Mouse (Mus musculus): ENCODE measurements around the gene Emp3. TPM values are rescaled to one million over a fixed set of nuclear protein-coding genes. Genes with fewer than 3 reads are reported as not detected.

Gene Emp3
- polyA plus RNA-seq, 1 experiment from 2014 or later: 62.4 TPM

- WGBS (ENCODE audit: insufficient replicate concordance): 61% methylated on average over 14 of the region's 14 CpGs
- Histone ChIP-seq H3K4me3 (ENCODE audit: low read depth, low read length) (no peak overlapping the region), H3K36me3 (ENCODE audit: control insufficient read depth, insufficient read depth, low read length) (no peaks in the 10 kb centered on the region), H3K9me3 (replicated peaks; ENCODE audit: control insufficient read depth, low read length) (no peaks in the 10 kb centered on the region), H3K27ac (ENCODE audit: low read depth, low read length) (no peak overlapping the region), H3K4me1 (ENCODE audit: control insufficient read depth, insufficient read depth, low read length) (peaks cover 29% of the 10 kb centered on the region), H3K27me3 (ENCODE audit: control insufficient read depth, insufficient read depth, low read length) (peaks cover 8% of the 10 kb centered on the region), H3K4me2 (no peak overlapping the region; the same call in 1 of the 2 replicates), H3K9ac (ENCODE audit: low read depth, low read length) (no peak overlapping the region; the same call in 1 of the 2 replicates)
- ATAC-seq (replicated peaks; ENCODE audit: insufficient number of reproducible peaks, low FRiP score, low TSS enrichment): no peak
Observed at GRCm38 (mm10) chr7:45919083-45919671, 2.0 kb downstream of the Emp3 start.

GRCm38 (mm10) chr7:45917926-45918325 lies 3.3 kb downstream of the Emp3 start:
- no peak overlapping the region for H3K4me2 ChIP-seq

GRCm38 (mm10) chr7:45917004-45917704 lies 4.0 kb downstream of the Emp3 start:
- Histone ChIP-seq H3K4me3 (ENCODE audit: low read depth, low read length) (no peak overlapping the region), H3K4me1 (ENCODE audit: control insufficient read depth, insufficient read depth, low read length) (peaks cover 21% of the 10 kb centered on the region), H3K9ac (ENCODE audit: low read depth, low read length) (no peak overlapping the region), H3K27ac (ENCODE audit: low read depth, low read length) (peak overlapping the region; percentile 62), H3K27me3 (ENCODE audit: control insufficient read depth, insufficient read depth, low read length) (peaks cover 8% of the 10 kb centered on the region), H3K36me3 (ENCODE audit: control insufficient read depth, insufficient read depth, low read length) (no peaks in the 10 kb centered on the region), H3K9me3 (replicated peaks; ENCODE audit: control insufficient read depth, low read length) (no peaks in the 10 kb centered on the region), H3K4me2 (peak overlapping the region; percentile 59)
- ATAC-seq (replicated peaks; ENCODE audit: insufficient number of reproducible peaks, low FRiP score, low TSS enrichment): no peak; the same call in 1 of the 2 replicates
- 31% methylated on average over 13 of the region's 13 CpGs for WGBS (ENCODE audit: insufficient replicate concordance)

More at GRCm38 (mm10) chr7:45917926-45918325, 3.3 kb downstream of the Emp3 start:
- peaks cover 8% of the 10 kb centered on the region for H3K27me3 ChIP-seq (ENCODE audit: control insufficient read depth, insufficient read depth, low read length)
- H3K4me3 ChIP-seq (ENCODE audit: low read depth, low read length): no peak overlapping the region
- 80% methylated on average over 15 of the region's 15 CpGs for WGBS (ENCODE audit: insufficient replicate concordance)
- no peaks in the 10 kb centered on the region for H3K36me3 ChIP-seq (ENCODE audit: control insufficient read depth, insufficient read depth, low read length)
- ATAC-seq (replicated peaks; ENCODE audit: insufficient number of reproducible peaks, low FRiP score, low TSS enrichment): no peak
- no peak overlapping the region for H3K9ac ChIP-seq (ENCODE audit: low read depth, low read length)
- H3K27ac ChIP-seq (ENCODE audit: low read depth, low read length): no peak overlapping the region
- peaks cover 29% of the 10 kb centered on the region for H3K4me1 ChIP-seq (ENCODE audit: control insufficient read depth, insufficient read depth, low read length)
- no peaks in the 10 kb centered on the region for H3K9me3 ChIP-seq (replicated peaks; ENCODE audit: control insufficient read depth, low read length)

- peaks cover 21% of the 10 kb centered on the region for H3K4me1 ChIP-seq (ENCODE audit: control insufficient read depth, insufficient read depth, low read length)
- ATAC-seq (replicated peaks; ENCODE audit: insufficient number of reproducible peaks, low FRiP score, low TSS enrichment): peak; percentile 33
- no peaks in the 10 kb centered on the region for H3K36me3 ChIP-seq (ENCODE audit: control insufficient read depth, insufficient read depth, low read length)
- H3K27ac ChIP-seq (ENCODE audit: low read depth, low read length): 0 out of 2 replicates have a peak overlapping the region, but pooled peaks have one; percentile 6
- H3K27me3 ChIP-seq (ENCODE audit: control insufficient read depth, insufficient read depth, low read length): peaks cover 8% of the 10 kb centered on the region
- 36% methylated on average over 26 of the region's 26 CpGs for WGBS (ENCODE audit: insufficient replicate concordance)
- no peaks in the 10 kb centered on the region for H3K9me3 ChIP-seq (replicated peaks; ENCODE audit: control insufficient read depth, low read length)
- H3K4me3 ChIP-seq (ENCODE audit: low read depth, low read length): peak overlapping the region; percentile 4; the same call in 1 of the 2 replicates
- peak overlapping the region; percentile 59 for H3K4me2 ChIP-seq
- peak overlapping the region; percentile 48; the same call in 1 of the 2 replicates for H3K9ac ChIP-seq (ENCODE audit: low read depth, low read length)
Observed at GRCm38 (mm10) chr7:45916056-45917003, 4.9 kb downstream of the Emp3 start.

GRCm38 (mm10) chr7:45915011-45915410 lies 6.2 kb downstream of the Emp3 start:
- no peaks in the 10 kb centered on the region for H3K9me3 ChIP-seq (replicated peaks; ENCODE audit: control insufficient read depth, low read length)
- H3K9ac ChIP-seq (ENCODE audit: low read depth, low read length): no peak overlapping the region
- peaks cover 3% of the 10 kb centered on the region for H3K27me3 ChIP-seq (ENCODE audit: control insufficient read depth, insufficient read depth, low read length)
- WGBS (ENCODE audit: insufficient replicate concordance): 79% methylated on average over 5 of the region's 5 CpGs
- no peak overlapping the region for H3K4me2 ChIP-seq
- no peak for ATAC-seq (replicated peaks; ENCODE audit: insufficient number of reproducible peaks, low FRiP score, low TSS enrichment)
- peaks cover 3% of the 10 kb centered on the region for H3K36me3 ChIP-seq (ENCODE audit: control insufficient read depth, insufficient read depth, low read length)
- H3K4me1 ChIP-seq (ENCODE audit: control insufficient read depth, insufficient read depth, low read length): peaks cover 19% of the 10 kb centered on the region
- no peak overlapping the region for H3K27ac ChIP-seq (ENCODE audit: low read depth, low read length)
- H3K4me3 ChIP-seq (ENCODE audit: low read depth, low read length): no peak overlapping the region

- WGBS (ENCODE audit: insufficient replicate concordance): 84% methylated on average over 6 of the region's 6 CpGs
- H3K27ac ChIP-seq (ENCODE audit: low read depth, low read length): no peak overlapping the region
- H3K9ac ChIP-seq (ENCODE audit: low read depth, low read length): no peak overlapping the region
- H3K4me2 ChIP-seq: no peak overlapping the region
- no peak overlapping the region for H3K4me3 ChIP-seq (ENCODE audit: low read depth, low read length)
- peaks cover 19% of the 10 kb centered on the region for H3K4me1 ChIP-seq (ENCODE audit: control insufficient read depth, insufficient read depth, low read length)
- ATAC-seq (replicated peaks; ENCODE audit: insufficient number of reproducible peaks, low FRiP score, low TSS enrichment): no peak
- H3K9me3 ChIP-seq (replicated peaks; ENCODE audit: control insufficient read depth, low read length): no peaks in the 10 kb centered on the region
- no peaks in the 10 kb centered on the region for H3K27me3 ChIP-seq (ENCODE audit: control insufficient read depth, insufficient read depth, low read length)
- H3K36me3 ChIP-seq (ENCODE audit: control insufficient read depth, insufficient read depth, low read length): peaks cover 11% of the 10 kb centered on the region
Observed at GRCm38 (mm10) chr7:45914067-45914466, 7.1 kb downstream of the Emp3 start.

GRCm38 (mm10) chr7:45909145-45909544 lies 12.1 kb downstream of the Emp3 start:
- Histone ChIP-seq H3K27me3 (ENCODE audit: control insufficient read depth, insufficient read depth, low read length) (no peaks in the 10 kb centered on the region), H3K4me2 (no peak overlapping the region), H3K9ac (ENCODE audit: low read depth, low read length) (no peak overlapping the region), H3K27ac (ENCODE audit: low read depth, low read length) (no peak overlapping the region), H3K36me3 (ENCODE audit: control insufficient read depth, insufficient read depth, low read length) (peaks cover 16% of the 10 kb centered on the region), H3K4me3 (ENCODE audit: low read depth, low read length) (no peak overlapping the region), H3K9me3 (replicated peaks; ENCODE audit: control insufficient read depth, low read length) (no peaks in the 10 kb centered on the region), H3K4me1 (ENCODE audit: control insufficient read depth, insufficient read depth, low read length) (no peaks in the 10 kb centered on the region)
- 91% methylated on average over 16 of the region's 16 CpGs for WGBS (ENCODE audit: insufficient replicate concordance)
- ATAC-seq (replicated peaks; ENCODE audit: insufficient number of reproducible peaks, low FRiP score, low TSS enrichment): no peak

GRCm38 (mm10) chr7:45908384-45908783 lies 12.8 kb downstream of the Emp3 start:
- Histone ChIP-seq H3K4me2 (no peak overlapping the region), H3K9me3 (replicated peaks; ENCODE audit: control insufficient read depth, low read length) (no peaks in the 10 kb centered on the region), H3K4me1 (ENCODE audit: control insufficient read depth, insufficient read depth, low read length) (no peaks in the 10 kb centered on the region), H3K4me3 (ENCODE audit: low read depth, low read length) (no peak overlapping the region), H3K27me3 (ENCODE audit: control insufficient read depth, insufficient read depth, low read length) (no peaks in the 10 kb centered on the region), H3K36me3 (ENCODE audit: control insufficient read depth, insufficient read depth, low read length) (peaks cover 16% of the 10 kb centered on the region), H3K27ac (ENCODE audit: low read depth, low read length) (no peak overlapping the region), H3K9ac (ENCODE audit: low read depth, low read length) (no peak overlapping the region)
- no peak for ATAC-seq (replicated peaks; ENCODE audit: insufficient number of reproducible peaks, low FRiP score, low TSS enrichment)

Measured in heart, embryonic 11.5 days (tissue).